Mouse (Mus musculus) regulatory T cell (primary cell): Measurements from ENCODE around the gene Clca3a1.

Experiments used
- in situ Hi-C: fragments of 300-600 bp; cut with MboI, MseI; formaldehyde crosslinking; loops from one replicate; pipeline ENCODE4 v1.15.1; 2025; ENCODE audit warnings: high pct_unique_total_duplicates

The Clca3a1 gene

GRCm38 (mm10) chr3:144687618-144688017, 73.2 kb downstream of the Clca3a1 start:
- in situ Hi-C loops, result no loop called here

- in situ Hi-C loops, result no loop called here
Observed at GRCm38 (mm10) chr3:144686146-144686545, 74.6 kb downstream of the Clca3a1 start.

GRCm38 (mm10) chr3:144683136-144683814, 77.5 kb downstream of the Clca3a1 start:
- in situ Hi-C loops, result no loop called here

GRCm38 (mm10) chr3:144681542-144681941, 79.2 kb downstream of the Clca3a1 start:
- in situ Hi-C loops, result no loop called here

- in situ Hi-C loops, result loop anchor here (10.0 kb wide), 1 partner anchor 825 kb away; no protein-coding TSS in a partner anchor
Observed at GRCm38 (mm10) chr3:144679701-144680159, 81.0 kb downstream of the Clca3a1 start.
